Mouse (Mus musculus): ENCODE measurements around the gene Fpgs. TPM values are rescaled to one million over a fixed set of nuclear protein-coding genes. Genes with fewer than 3 reads are reported as not detected.
A peak's percentile ranks its signal among the peaks of the same experiment; 100 is the strongest.

Fpgs gene
- polyA plus RNA-seq, 1 experiment = 26.0 TPM

DNA sequence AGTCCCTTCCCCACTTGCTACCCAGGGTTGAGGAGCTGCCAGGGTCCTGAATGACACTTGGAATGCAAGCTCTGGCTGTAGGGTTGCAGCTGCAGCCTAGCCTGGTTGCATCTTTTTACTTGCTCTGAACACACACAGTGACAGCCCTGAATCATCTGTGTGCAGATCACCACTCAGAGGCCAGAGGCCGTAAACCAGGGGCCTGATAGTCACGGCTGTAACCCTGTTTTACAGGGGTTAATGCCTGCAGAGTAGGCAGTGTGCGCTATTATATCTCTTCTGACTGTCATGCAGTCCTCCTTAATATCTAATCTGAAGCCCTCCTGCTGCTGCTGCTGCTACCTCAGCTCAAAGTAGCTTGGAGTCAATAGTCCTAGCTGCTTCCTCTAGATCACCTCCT, 34.1 kb downstream of the Fpgs start:
- WGBS = 72% methylated on average over 3 of the region's 3 CpGs
- no peak overlapping the region for H3K4me3 ChIP-seq (ENCODE audit: low read depth, low read length)
- no peaks in the 10 kb centered on the region for H3K27me3 ChIP-seq (ENCODE audit: control insufficient read depth, insufficient read depth, low read length)
- TF ChIP-seq CTCF (IDR thresholded peaks at IDR 0.05; ENCODE audit: extremely low read depth, insufficient read length, insufficient replicate concordance, low read depth, low read length) = no peak
- no peaks in the 10 kb centered on the region for H3K36me3 ChIP-seq (ENCODE audit: control insufficient read depth, insufficient read depth, low read length)
- no peak overlapping the region for H3K27ac ChIP-seq (ENCODE audit: insufficient read depth, low read depth, low read length)
- peaks cover 14% of the 10 kb centered on the region for H3K4me1 ChIP-seq (ENCODE audit: control insufficient read depth, insufficient read depth, insufficient read length, low read length)

DNA sequence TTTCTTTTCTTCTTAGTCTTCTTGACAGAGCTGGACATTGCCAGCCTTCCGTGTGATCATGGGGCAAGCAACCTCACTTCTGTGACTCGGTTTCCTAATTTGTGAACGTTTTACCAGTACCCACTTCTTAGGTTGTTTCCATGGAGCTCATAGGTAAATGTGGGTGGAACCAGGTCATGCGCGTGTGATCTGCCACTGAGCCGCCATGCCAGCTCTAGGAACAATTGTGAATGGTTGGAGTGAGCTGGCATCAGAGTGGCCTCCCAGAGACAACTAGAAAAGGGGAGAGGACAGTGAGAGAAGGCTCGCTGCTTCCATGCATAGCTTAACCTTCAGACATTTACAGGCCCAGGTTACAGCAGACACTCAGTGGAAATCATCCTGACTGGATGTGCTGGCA, 35.8 kb downstream of the Fpgs start:
- TF ChIP-seq POLR2A (IDR thresholded peaks at IDR 0.05; ENCODE audit: low read depth, low read length) (no peak), CTCF (IDR thresholded peaks at IDR 0.05; ENCODE audit: extremely low read depth, insufficient read length, insufficient replicate concordance, low read depth, low read length) (no peak)
- Histone ChIP-seq H3K27ac (ENCODE audit: insufficient read depth, low read depth, low read length) (no peak overlapping the region), H3K4me3 (ENCODE audit: low read depth, low read length) (no peak overlapping the region), H3K36me3 (ENCODE audit: control insufficient read depth, insufficient read depth, low read length) (no peaks in the 10 kb centered on the region), H3K4me1 (ENCODE audit: control insufficient read depth, insufficient read depth, insufficient read length, low read length) (peaks cover 7% of the 10 kb centered on the region), H3K27me3 (ENCODE audit: control insufficient read depth, insufficient read depth, low read length) (no peaks in the 10 kb centered on the region)
- WGBS = 90% methylated on average over 7 of the region's 7 CpGs

DNA sequence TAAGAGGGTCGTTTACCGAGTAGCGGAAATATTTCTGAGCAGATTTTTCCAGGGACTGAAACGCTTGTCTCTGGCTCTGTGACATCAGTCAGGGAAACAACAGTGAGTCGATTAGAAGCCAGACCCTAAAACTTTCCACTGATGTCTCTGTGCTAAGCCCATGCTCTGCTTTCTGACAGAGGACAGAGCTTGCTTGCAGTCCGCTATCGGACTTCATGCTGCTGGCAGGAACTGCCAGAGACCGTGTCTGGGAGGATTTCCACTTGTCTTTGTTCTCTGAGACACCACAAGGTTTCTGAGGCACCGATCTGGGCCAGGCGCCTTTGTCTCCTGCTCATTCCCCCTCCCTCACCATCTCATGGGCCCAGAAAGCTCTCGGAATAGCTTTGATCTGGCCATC, 36.2 kb downstream of the Fpgs start:
- 60% methylated on average over 11 of the region's 11 CpGs for WGBS
- TF ChIP-seq POLR2A (IDR thresholded peaks at IDR 0.05; ENCODE audit: low read depth, low read length) = no peak
- TF ChIP-seq CTCF (IDR thresholded peaks at IDR 0.05; ENCODE audit: extremely low read depth, insufficient read length, insufficient replicate concordance, low read depth, low read length) = no peak
- Histone ChIP-seq H3K36me3 (ENCODE audit: control insufficient read depth, insufficient read depth, low read length) (no peaks in the 10 kb centered on the region), H3K4me1 (ENCODE audit: control insufficient read depth, insufficient read depth, insufficient read length, low read length) (peaks cover 3% of the 10 kb centered on the region; the same call in 1 of the 2 replicates), H3K4me3 (ENCODE audit: low read depth, low read length) (no peak overlapping the region), H3K27ac (ENCODE audit: insufficient read depth, low read depth, low read length) (no peak overlapping the region), H3K27me3 (ENCODE audit: control insufficient read depth, insufficient read depth, low read length) (no peaks in the 10 kb centered on the region)

GRCm38 (mm10) chr2:32665853-32666252, 38.1 kb downstream of the Fpgs start:
- H3K27ac ChIP-seq (ENCODE audit: insufficient read depth, low read depth, low read length) = no peak overlapping the region
- no peaks in the 10 kb centered on the region for H3K27me3 ChIP-seq (ENCODE audit: control insufficient read depth, insufficient read depth, low read length)
- no peaks in the 10 kb centered on the region for H3K4me1 ChIP-seq (ENCODE audit: control insufficient read depth, insufficient read depth, insufficient read length, low read length)
- H3K4me3 ChIP-seq (ENCODE audit: low read depth, low read length) = no peak overlapping the region
- H3K36me3 ChIP-seq (ENCODE audit: control insufficient read depth, insufficient read depth, low read length) = no peaks in the 10 kb centered on the region
- 59% methylated on average over 6 of the region's 6 CpGs for WGBS
- TF ChIP-seq CTCF (IDR thresholded peaks at IDR 0.05; ENCODE audit: extremely low read depth, insufficient read length, insufficient replicate concordance, low read depth, low read length) (no peak), POLR2A (IDR thresholded peaks at IDR 0.05; ENCODE audit: low read depth, low read length) (no peak)

DNA sequence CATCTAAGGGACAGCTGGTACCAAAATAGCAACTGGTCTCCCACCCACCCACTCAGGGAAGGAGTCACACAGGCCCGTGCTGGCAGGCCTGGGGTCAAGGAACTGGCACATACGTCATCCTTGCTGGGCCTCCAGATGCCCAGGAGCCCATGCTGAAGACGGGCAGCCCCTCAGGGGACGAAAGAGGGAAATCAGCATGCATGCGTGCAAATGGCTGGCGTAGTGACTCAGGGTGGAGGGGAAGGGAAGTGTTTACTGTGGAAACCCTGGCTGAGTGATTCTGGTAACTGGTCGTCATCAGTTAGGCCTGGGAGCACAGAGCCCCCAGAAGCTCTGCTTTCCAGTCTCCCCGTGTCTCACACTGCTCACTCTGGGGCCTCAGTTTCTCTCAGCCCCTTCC, 38.6 kb downstream of the Fpgs start:
- Histone ChIP-seq H3K36me3 (ENCODE audit: control insufficient read depth, insufficient read depth, low read length) (no peaks in the 10 kb centered on the region), H3K27ac (ENCODE audit: insufficient read depth, low read depth, low read length) (no peak overlapping the region), H3K27me3 (ENCODE audit: control insufficient read depth, insufficient read depth, low read length) (no peaks in the 10 kb centered on the region), H3K4me1 (ENCODE audit: control insufficient read depth, insufficient read depth, insufficient read length, low read length) (no peaks in the 10 kb centered on the region), H3K4me3 (ENCODE audit: low read depth, low read length) (no peak overlapping the region)
- TF ChIP-seq CTCF (IDR thresholded peaks at IDR 0.05; ENCODE audit: extremely low read depth, insufficient read length, insufficient replicate concordance, low read depth, low read length) (no peak), POLR2A (IDR thresholded peaks at IDR 0.05; ENCODE audit: low read depth, low read length) (no peak)
- 85% methylated on average over 8 of the region's 8 CpGs for WGBS

- no peak overlapping the region for H3K4me3 ChIP-seq (ENCODE audit: low read depth, low read length)
- H3K27ac ChIP-seq (ENCODE audit: insufficient read depth, low read depth, low read length) = 0 out of 2 replicates have a peak overlapping the region, but pooled peaks have one; percentile 18
- no peaks in the 10 kb centered on the region for H3K36me3 ChIP-seq (ENCODE audit: control insufficient read depth, insufficient read depth, low read length)
- TF ChIP-seq POLR2A (IDR thresholded peaks at IDR 0.05; ENCODE audit: low read depth, low read length) (no peak), CTCF (IDR thresholded peaks at IDR 0.05; ENCODE audit: extremely low read depth, insufficient read length, insufficient replicate concordance, low read depth, low read length) (no peak)
- WGBS = 62% methylated on average over 5 of the region's 5 CpGs
- no peaks in the 10 kb centered on the region for H3K27me3 ChIP-seq (ENCODE audit: control insufficient read depth, insufficient read depth, low read length)
- H3K4me1 ChIP-seq (ENCODE audit: control insufficient read depth, insufficient read depth, insufficient read length, low read length) = no peaks in the 10 kb centered on the region
Observed at GRCm38 (mm10) chr2:32662291-32662690, 41.7 kb downstream of the Fpgs start.

DNA sequence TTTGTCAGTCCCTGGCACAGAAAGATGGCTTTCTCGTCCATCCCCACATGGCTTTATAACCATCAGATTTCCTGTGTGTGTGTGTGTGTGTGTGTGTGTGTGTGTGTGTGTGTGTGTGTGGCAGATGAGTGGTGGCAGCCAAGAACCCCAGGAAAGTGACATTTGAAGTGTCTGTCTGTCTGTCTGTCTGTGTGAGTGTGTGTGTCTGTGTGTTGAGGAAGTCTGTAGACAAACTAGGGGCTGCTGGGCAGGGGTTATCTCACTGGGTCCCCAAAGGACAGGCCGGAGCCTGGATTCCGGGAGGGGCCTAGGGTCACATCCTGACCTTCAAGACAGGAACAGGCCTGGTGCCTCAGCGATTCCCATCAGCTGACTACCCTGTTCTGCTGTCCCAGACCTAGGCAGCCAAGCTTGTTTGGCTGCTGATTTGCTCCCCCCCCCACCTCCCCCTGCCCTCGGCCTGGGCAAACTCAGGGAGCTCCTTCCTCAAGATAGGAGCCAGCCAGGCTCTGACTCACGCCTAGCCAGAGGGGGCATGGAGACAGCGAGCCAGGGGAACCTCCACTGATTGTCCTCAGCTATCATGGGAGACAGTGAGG, 42.3 kb downstream of the Fpgs start:
- H3K36me3 ChIP-seq (ENCODE audit: control insufficient read depth, insufficient read depth, low read length) = no peaks in the 10 kb centered on the region
- no peaks in the 10 kb centered on the region for H3K27me3 ChIP-seq (ENCODE audit: control insufficient read depth, insufficient read depth, low read length)
- 44% methylated on average over 7 of the region's 7 CpGs for WGBS
- no peak overlapping the region for H3K4me3 ChIP-seq (ENCODE audit: low read depth, low read length)
- no peaks in the 10 kb centered on the region for H3K4me1 ChIP-seq (ENCODE audit: control insufficient read depth, insufficient read depth, insufficient read length, low read length)
- H3K27ac ChIP-seq (ENCODE audit: insufficient read depth, low read depth, low read length) = peak overlapping the region; percentile 18; the same call in 1 of the 2 replicates
- TF ChIP-seq POLR2A (IDR thresholded peaks at IDR 0.05; ENCODE audit: low read depth, low read length) = no peak
- TF ChIP-seq CTCF (IDR thresholded peaks at IDR 0.05; ENCODE audit: extremely low read depth, insufficient read length, insufficient replicate concordance, low read depth, low read length) = no peak

Data from small intestine, adult 2 months (tissue).